Mouse (Mus musculus): ENCODE measurements around the gene Cbarp.

Cbarp gene

GRCm38 (mm10) chr10:80140666-80141035, at the start of gene Cbarp:
Gene Cbarp, minus strand, starts transcription at chr10:80140835.
- no peak for DNase-seq (ENCODE audit: low spot score)

GRCm38 (mm10) chr10:80189999-80190398, 49.4 kb upstream of the Cbarp start:
- no peak for DNase-seq (ENCODE audit: low spot score)

DNA sequence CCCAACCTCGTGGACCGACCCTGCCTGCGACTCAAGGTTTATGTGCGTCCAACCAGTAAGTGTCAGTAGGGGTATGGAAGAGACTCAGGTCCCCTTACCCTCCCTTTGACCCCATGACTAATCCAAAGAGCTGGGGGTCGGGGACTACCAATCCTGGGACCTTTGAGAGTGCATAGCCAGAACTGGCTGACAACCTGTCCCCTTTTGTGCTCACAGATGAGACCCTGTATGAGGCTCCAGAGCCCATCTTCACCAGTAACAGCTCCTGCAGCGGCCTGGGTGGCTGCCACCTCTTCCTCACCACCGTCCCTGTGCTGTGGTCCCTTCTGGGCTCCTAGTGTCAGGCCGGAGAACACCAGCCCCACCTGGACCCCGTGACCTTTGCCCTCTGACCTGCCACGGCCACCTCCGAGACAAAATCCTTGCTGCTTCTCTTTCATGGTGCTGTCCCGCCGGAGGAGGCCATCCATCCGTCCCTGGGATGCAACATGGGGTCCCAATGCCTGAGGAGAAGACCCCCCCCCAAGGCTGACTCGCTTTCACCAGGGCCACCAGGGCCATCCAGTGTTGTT, 47.9 kb upstream of the Cbarp start:
- DNase-seq (ENCODE audit: low spot score), result no peak

- no peak for DNase-seq (ENCODE audit: low spot score)
Observed at GRCm38 (mm10) chr10:80187739-80188138, 47.1 kb upstream of the Cbarp start.

- DNase-seq (ENCODE audit: low spot score), result no peak
Observed at GRCm38 (mm10) chr10:80186649-80187048, 46.0 kb upstream of the Cbarp start.

GRCm38 (mm10) chr10:80182547-80182946, 41.9 kb upstream of the Cbarp start:
- DNase-seq (ENCODE audit: low spot score), result no peak

GRCm38 (mm10) chr10:80180823-80181222, 40.2 kb upstream of the Cbarp start:
- DNase-seq (ENCODE audit: low spot score), result no peak

- DNase-seq (ENCODE audit: low spot score), result peak; percentile 39
Observed at GRCm38 (mm10) chr10:80180288-80180687, 39.7 kb upstream of the Cbarp start.

GRCm38 (mm10) chr10:80179068-80180051, 38.7 kb upstream of the Cbarp start, which contains the start of gene Efna2:
Gene Efna2, plus strand, starts transcription at chr10:80179482.
- DNase-seq (ENCODE audit: low spot score), result peak; percentile 61

GRCm38 (mm10) chr10:80177441-80178279, 37.0 kb upstream of the Cbarp start:
- no peak for DNase-seq (ENCODE audit: low spot score)

DNA sequence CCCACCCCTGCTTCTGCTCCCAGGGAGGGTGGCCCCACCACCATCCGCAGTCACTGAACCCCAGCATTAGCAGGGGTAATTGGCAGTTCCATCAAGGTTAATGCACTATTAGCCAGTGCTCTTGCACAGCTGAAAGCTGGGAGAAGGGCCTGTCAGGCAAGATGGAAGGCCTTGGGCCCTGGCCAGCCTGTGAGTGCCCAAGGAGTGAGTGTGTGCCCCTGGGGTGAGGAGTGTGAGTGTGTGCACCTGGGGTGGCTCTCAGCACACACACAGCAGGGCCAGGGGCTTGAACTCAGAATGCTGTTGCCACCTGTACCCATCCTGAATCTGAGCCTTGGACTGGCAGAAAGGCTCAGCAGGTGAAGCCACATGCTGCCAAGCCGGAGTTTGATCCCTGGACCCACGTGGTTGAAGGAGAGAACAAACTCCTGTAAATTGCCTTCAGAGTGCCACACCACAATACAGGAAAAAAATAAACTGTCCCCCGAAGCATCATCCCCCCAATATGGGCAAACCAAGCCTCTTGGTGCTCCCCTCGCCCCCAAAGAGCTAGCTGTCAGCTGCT, 35.7 kb upstream of the Cbarp start:
- DNase-seq (ENCODE audit: low spot score), result no peak

DNA sequence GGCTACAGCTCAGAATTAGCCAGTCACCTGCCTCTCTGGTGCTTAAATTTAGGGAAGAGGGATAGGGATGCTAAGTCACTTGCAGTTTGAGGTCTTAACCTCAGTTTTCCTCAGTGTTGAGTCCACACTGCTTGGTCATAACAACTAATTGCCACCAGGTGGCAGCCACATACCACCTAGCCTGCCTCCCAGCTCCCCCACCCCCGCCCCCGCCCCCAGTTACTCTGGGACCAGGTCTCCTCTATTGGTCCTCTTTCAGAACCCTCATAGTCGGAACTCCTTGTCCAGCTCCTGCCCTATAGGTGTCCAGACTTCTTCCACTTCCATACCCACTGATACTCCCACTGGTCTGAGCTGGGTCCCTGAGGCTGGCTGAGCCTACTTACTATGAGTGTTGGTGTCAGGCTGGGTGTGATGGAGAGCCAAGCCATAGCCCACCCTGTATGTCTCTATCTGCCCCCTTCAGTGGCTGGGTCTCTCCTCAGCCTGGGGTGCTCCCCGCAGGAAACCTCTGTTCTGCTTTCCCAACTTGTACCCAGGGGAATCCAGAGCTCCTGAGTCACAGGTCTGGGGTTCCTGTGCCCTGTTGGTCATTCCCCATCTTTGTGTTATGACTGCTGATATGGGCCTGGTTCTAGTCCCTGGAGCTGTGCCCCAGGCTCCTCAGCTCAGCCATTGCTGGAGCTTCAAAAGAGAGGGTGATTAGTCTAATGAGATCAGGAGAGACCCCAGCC, 35.1 kb upstream of the Cbarp start:
- DNase-seq (ENCODE audit: low spot score), result no peak

DNA sequence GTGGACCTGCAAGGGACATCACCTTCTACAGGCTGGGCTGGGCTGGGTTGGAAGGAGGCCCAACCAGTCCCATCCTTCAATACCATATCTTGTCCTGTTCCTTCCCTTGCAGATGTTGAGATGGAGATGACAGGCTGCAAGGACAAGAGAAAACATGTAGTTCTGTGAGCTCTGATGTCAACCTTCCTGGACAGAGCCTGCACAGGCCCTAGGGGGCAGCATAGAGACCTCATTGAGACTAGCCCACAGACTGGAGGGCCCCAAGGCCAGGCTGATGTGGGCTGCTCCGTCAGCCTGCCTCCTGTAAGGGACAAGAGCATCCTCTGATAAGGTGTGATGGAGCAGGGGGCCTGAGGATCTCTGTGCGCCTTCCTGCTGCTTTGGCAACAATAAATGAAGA, 34.1 kb upstream of the Cbarp start:
- no peak for DNase-seq (ENCODE audit: low spot score)

DNA sequence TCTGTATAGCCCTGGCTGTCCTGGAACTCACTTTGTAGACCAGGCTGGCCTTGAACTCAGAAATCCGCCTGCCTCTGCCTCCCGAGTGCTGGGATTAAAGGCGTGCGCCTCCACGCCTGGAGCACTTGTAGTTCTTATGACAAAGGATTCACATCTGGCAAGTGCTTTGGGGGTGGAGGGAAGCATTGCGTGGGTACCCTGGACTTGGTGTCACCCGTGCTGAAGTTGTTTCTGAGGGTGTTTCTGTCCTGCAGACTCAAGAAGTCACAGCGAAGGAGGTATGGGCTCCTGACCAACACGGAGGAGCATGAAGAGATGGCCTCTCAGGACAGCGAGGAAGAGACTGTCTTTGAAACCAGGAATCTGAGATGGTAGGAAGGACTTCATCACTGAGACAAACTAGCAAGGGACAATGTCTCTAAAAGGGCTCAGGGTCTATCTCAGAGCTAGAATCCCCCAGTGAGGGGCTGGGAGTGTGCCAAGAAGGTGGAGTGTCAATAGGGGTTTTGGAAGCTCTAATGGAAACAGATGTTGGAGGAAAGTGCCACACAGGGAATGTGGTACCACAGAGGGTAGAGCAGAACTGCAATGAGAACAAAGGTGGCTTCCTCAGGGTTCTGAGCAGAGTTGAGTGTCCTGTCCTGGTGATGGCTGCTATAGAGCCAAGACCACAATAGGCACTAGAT, 33.5 kb upstream of the Cbarp start:
- no peak for DNase-seq (ENCODE audit: low spot score)

DNA sequence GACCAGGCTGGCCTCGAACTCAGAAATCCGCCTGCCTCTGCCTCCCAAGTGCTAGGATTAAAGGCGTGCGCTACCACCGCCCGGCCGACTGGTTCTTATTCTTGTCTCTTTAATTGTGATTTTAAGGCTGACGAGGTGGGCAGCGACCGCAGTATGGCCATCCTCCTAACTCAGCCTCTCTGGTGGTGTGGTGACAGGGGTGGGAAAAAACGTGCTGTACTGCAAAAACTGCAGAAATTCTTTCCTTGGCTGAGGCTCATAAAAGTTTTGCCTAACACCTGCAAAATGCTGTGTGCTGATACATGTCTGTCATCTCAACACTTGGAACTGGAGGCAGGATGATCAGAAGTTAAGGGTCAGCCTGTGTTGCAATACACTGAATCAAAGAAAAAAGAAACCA, 32.7 kb upstream of the Cbarp start:
- DNase-seq (ENCODE audit: low spot score), result no peak

DNA sequence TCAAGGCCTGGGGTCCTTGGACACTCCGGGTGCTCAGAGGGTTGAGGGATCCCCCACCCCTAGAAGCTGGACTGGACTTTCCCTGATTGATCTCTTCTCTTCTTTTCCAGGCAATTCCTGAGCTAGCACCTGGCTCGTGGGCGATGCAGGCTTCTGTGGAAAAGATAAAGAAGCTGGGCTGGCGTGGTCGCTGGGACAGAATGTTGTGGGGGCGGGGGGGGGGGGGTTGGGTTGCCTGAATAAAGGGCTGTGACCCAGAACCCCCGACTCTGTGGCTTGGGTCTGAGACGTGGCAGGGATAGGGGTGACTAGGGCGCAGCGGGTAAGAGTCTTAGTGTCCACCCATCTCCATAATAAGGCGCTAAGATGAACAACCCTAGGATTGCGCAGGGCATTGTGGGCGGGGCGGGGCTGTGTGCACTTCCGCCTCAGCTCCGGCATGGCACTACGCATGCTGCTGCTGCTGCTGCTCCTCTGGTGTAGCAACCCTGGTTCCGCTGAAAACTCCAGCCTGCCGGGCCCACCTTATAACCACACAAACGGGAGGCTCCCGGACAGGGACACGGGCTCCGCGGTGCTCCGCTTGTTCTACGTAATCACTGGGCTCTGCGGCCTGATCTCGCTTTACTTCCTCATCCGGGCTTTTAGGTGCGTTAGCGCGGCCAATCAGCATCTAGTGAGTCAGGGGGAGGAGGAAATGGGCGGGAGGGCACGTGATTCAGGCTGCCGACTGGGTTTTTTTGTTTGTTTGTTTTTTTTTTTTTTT, 32.1 kb upstream of the Cbarp start, which contains the start of gene 1600002K03Rik:
1600002K03Rik (plus strand) TSS at position 418 of the 766 bp plus-strand sequence.
- DNase-seq (ENCODE audit: low spot score), result peak; percentile 92

GRCm38 (mm10) chr10:80171760-80172526, 31.3 kb upstream of the Cbarp start:
- no peak for DNase-seq (ENCODE audit: low spot score)

DNA sequence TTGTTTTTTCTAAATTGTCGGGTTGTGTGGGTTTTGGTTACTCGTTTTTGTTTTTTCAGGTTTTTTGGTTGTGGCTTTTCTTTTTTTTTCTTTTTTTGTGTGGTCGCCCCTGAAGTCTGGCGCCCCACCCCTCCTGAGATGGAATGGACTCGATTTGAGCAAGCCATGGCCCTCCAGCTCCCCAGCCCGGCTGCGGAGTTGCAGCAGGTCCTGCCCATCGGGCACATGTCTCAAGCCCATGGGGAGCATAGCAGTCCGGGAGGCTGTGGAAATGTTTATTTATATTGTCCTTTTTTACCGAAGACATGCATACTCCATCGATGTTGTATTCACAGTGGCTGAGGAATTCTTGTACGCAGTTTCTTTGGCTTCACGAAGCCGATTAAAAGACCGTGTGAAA, 30.6 kb upstream of the Cbarp start:
- DNase-seq (ENCODE audit: low spot score), result no peak

DNA sequence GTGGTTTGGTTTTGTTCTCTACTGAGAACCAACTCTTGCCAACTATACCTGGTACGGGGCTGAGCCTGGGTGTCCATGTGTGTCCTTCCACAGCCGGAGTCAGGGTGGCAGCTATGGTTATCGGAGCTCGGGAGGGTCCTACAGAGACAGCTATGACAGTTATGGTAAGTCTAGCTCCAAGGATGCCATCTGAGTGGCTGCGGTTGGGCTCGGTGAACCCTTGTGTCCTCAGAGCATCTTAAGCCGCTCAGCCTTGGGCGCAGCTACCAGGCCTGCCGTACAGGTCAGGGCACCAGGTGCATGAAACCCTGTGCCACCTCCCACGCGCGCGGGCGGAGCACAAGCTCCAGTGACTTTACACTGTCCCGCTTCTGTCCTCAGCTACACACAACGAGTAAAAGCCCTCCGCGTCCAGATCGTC, 30.0 kb upstream of the Cbarp start:
- DNase-seq (ENCODE audit: low spot score), result no peak
